In the genomic region with DNA sequence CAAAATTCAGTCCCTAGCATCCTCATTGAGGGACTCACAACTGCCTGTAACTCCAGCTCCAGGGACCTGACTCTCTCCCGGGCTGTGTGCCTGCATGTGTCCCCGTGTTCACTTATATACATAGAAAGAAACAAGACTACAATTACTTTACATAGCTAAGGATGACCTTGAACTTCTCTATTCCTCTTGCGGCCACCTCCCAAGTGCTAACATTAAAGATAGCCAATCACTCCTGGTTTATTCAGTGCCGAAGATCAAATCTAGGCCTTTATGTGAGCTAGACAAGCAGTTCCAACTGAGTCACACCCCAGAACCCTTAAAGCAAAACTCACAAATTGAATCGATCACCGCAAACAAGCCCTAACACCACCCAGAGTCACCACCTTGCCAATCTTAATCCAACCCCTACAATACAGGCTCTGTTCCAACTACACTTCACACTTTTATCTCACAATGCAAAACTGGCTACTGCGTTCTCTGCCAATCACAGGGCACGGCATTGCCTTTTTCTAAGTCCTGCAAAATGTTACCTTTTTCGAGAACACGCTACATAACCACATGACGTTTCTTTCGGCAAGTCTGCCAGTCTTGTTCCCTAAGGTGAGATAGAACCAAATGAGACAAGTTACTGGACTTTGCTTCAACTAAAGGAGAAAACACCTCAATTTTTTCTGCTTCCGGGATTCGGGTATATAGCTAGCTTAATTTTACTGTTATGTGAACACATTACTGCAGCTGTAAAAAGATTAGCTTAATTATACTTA, we compare ENCODE assay signal across 9 mouse cellular contexts. TPM values are rescaled to one million over a fixed set of nuclear protein-coding genes. Genes with fewer than 3 reads are reported as not detected.
DNase-seq lines count a peak whose midpoint lies in the region; ATAC-seq and TF ChIP-seq lines count a peak whose summit lies in the region.
"Had no signal": no experiment of that assay in that cellular context is flagged by ENCODE, and none has a peak within 500 bp of the region (broad histone marks: within the 10 kb centered on the region; RNA-seq: fewer than 3 reads in every experiment).

No protein-coding gene starts in this region.

- no peak for TF ChIP-seq POLR2A in embryonic fibroblast, embryonic 13.5 days (IDR thresholded peaks at IDR 0.05; ENCODE audit: low read depth, low read length)

- no peaks in the 10 kb centered on the region for H3K27me3 ChIP-seq in lung, embryonic 14.5 days (ENCODE audit: insufficient read depth, low read length)
- H3K27me3 ChIP-seq in neural tube, embryonic 15.5 days (replicated peaks), result no peaks in the 10 kb centered on the region

- peaks cover 47% of the 10 kb centered on the region for H3K36me3 ChIP-seq in lung, embryonic 14.5 days (ENCODE audit: insufficient read depth)
- peaks cover 41% of the 10 kb centered on the region for H3K36me3 ChIP-seq in neural tube, embryonic 15.5 days

- H3K27ac ChIP-seq in lung, embryonic 14.5 days (ENCODE audit: low read depth), result no peak overlapping the region
- no peak overlapping the region for H3K27ac ChIP-seq in embryonic fibroblast, embryonic 13.5 days (ENCODE audit: insufficient read depth, low read length)
- no peak overlapping the region for H3K27ac ChIP-seq in neural tube, embryonic 15.5 days (replicated peaks)

- ATAC-seq in lung, embryonic 14.5 days (ENCODE audit: insufficient read depth), result no peak
- ATAC-seq in neural tube, embryonic 15.5 days (ENCODE audit: low FRiP score), result no peak
- ATAC-seq in frontal cortex, adult (ENCODE audit: low TSS enrichment), result no peak

- no peak for TF ChIP-seq CTCF in lung, embryonic 14.5 days (IDR thresholded peaks at IDR 0.05; ENCODE audit: low read depth)
- no peak for TF ChIP-seq CTCF in embryonic fibroblast, embryonic 13.5 days (IDR thresholded peaks at IDR 0.05; ENCODE audit: borderline replicate concordance, insufficient read depth, low read length)

- peak overlapping the region; percentile 69 for H3K9ac ChIP-seq in lung, embryonic 14.5 days
- peak overlapping the region; percentile 70 for H3K9ac ChIP-seq in neural tube, embryonic 15.5 days (replicated peaks)

- H3K4me3 ChIP-seq in lung, embryonic 14.5 days (ENCODE audit: low read depth, low read length), result peak overlapping the region; percentile 76
- H3K4me3 ChIP-seq in embryonic fibroblast, embryonic 13.5 days (ENCODE audit: insufficient read depth, low read length), result peak overlapping the region; percentile 78
- H3K4me3 ChIP-seq in neural tube, embryonic 15.5 days (replicated peaks), result peak overlapping the region; percentile 81

- intact Hi-C loops in left cerebral cortex, postnatal 14 days (cut with DNase I), result loop anchor here (10.0 kb wide), 1 partner anchor 150 kb away; the partner anchor contains the start of gene Purb

- 65% methylated on average over 14 of the region's 14 CpGs for WGBS in lung, embryonic 14.5 days
- WGBS in large intestine, adult 2 months, result 23% methylated on average over 14 of the region's 14 CpGs
- 71% methylated on average over 14 of the region's 14 CpGs for WGBS in neural tube, embryonic 15.5 days

- DNase-seq in lung, embryonic 14.5 days, result no peak
- DNase-seq in lung, postnatal 10 days, result no peak
- peak; percentile 45 for DNase-seq in large intestine, adult 2 months (ENCODE audit: low read depth, low spot score)
- DNase-seq in left cerebral cortex, postnatal 14 days (ENCODE audit: low spot score in 2 of 2), result no peak
- no peak for DNase-seq in lung, postnatal 14 days

- H3K9me3 ChIP-seq in lung, embryonic 14.5 days (ENCODE audit: low read depth, low read length), result no peaks in the 10 kb centered on the region
- no peaks in the 10 kb centered on the region for H3K9me3 ChIP-seq in neural tube, embryonic 15.5 days (replicated peaks)

- peaks cover 12% of the 10 kb centered on the region; the same call in 1 of the 2 replicates for H3K4me1 ChIP-seq in lung, embryonic 14.5 days (ENCODE audit: insufficient read depth)
- peaks cover 3% of the 10 kb centered on the region; the same call in 1 of the 2 replicates for H3K4me1 ChIP-seq in embryonic fibroblast, embryonic 13.5 days (ENCODE audit: control insufficient read depth, insufficient read depth, low read length)
- peaks cover 36% of the 10 kb centered on the region for H3K4me1 ChIP-seq in neural tube, embryonic 15.5 days

- H3K4me2 ChIP-seq in lung, embryonic 14.5 days, result peak overlapping the region; percentile 79
- H3K4me2 ChIP-seq in neural tube, embryonic 15.5 days, result peak overlapping the region; percentile 62

RNA-seq across cellular contexts. Expression of gene Tbrg4, which starts 1.1 kb away (rescaled TPM):
- 43.2 and 46.6 TPM in 2 replicates for polyA plus RNA-seq in lung, embryonic 14.5 days (2014; fragmentation: Nextera tagmentation; extraction: Ambion mirVana)
- 41.4 and 42.8 TPM in 2 replicates for polyA plus RNA-seq in embryonic fibroblast, embryonic 13.5 days (2011; ENCODE audit: insufficient read length, low read depth, missing spikeins)
- 110 and 137 TPM in 2 replicates for polyA plus RNA-seq in large intestine, adult 2 months (2012; rRNA removed)
- 34.2 and 39.9 TPM in 2 replicates for polyA plus RNA-seq in neural tube, embryonic 15.5 days (2015; fragmentation: Nextera tagmentation; extraction: Ambion mirVana)
- 10 to 100 TPM; 46.4 to 47.9 TPM for total RNA-seq in left cerebral cortex, postnatal 14 days (2021)

RNA-seq across cellular contexts. Expression of gene Wap, which starts 13.6 kb away (rescaled TPM):
- polyA plus RNA-seq in lung, embryonic 14.5 days (2014; fragmentation: Nextera tagmentation; extraction: Ambion mirVana), result not detected in 2 replicates
- not detected in 2 replicates for polyA plus RNA-seq in embryonic fibroblast, embryonic 13.5 days (2011; ENCODE audit: insufficient read length, low read depth, missing spikeins)
- polyA plus RNA-seq in large intestine, adult 2 months (2012; rRNA removed), result not detected in 2 replicates
- polyA plus RNA-seq in neural tube, embryonic 15.5 days (2015; fragmentation: Nextera tagmentation; extraction: Ambion mirVana), result not detected in 2 replicates
- not detected for total RNA-seq in left cerebral cortex, postnatal 14 days (2021)
- polyA plus RNA-seq: brain, embryonic 14.5 days had no signal

RNA-seq across cellular contexts. Expression of gene Nacad, which starts 18.9 kb away (rescaled TPM):
- polyA plus RNA-seq in lung, embryonic 14.5 days (2014; fragmentation: Nextera tagmentation; extraction: Ambion mirVana), result 2.5 and 2.7 TPM in 2 replicates
- polyA plus RNA-seq in embryonic fibroblast, embryonic 13.5 days (2011; ENCODE audit: insufficient read length, low read depth, missing spikeins), result 6.7 and 7.0 TPM in 2 replicates
- 3.4 and 5.6 TPM in 2 replicates for polyA plus RNA-seq in large intestine, adult 2 months (2012; rRNA removed)
- 66.7 and 78.2 TPM in 2 replicates for polyA plus RNA-seq in neural tube, embryonic 15.5 days (2015; fragmentation: Nextera tagmentation; extraction: Ambion mirVana)
- 10 to 100 TPM; 59.0 to 61.0 TPM for total RNA-seq in left cerebral cortex, postnatal 14 days (2021)

RNA-seq across cellular contexts. Expression of gene Ramp3, which starts 33.5 kb away (rescaled TPM):
- 1.2 and 1.9 TPM in 2 replicates for polyA plus RNA-seq in lung, embryonic 14.5 days (2014; fragmentation: Nextera tagmentation; extraction: Ambion mirVana)
- 6.7 and 14.5 TPM in 2 replicates for polyA plus RNA-seq in embryonic fibroblast, embryonic 13.5 days (2011; ENCODE audit: insufficient read length, low read depth, missing spikeins)
- polyA plus RNA-seq in large intestine, adult 2 months (2012; rRNA removed), result 3.6 and 4.2 TPM in 2 replicates
- polyA plus RNA-seq in neural tube, embryonic 15.5 days (2015; fragmentation: Nextera tagmentation; extraction: Ambion mirVana), result 29.9 and 32.1 TPM in 2 replicates
- total RNA-seq in left cerebral cortex, postnatal 14 days (2021), result 10 to 100 TPM; 35.4 to 40.1 TPM
